Mouse (Mus musculus) neural tube, embryonic 14.5 days (tissue): ENCODE results near the gene Zfp711. TPM values are rescaled to one million over a fixed set of nuclear protein-coding genes. Genes with fewer than 3 reads are reported as not detected.

Source experiments
- ATAC-seq: fragments of 200-750 bp; cut with Nextera tagmentation; 2 replicates; pipeline ENCODE4 v1.8.0; 2017; ENCODE audit warnings: low read depth, mild to moderate bottlenecking, moderate TSS enrichment, moderate library complexity
- H3K27ac ChIP-seq: fragments of 300-500 bp; sonication (generic); 2 replicates; pipeline ENCODE4 v1.5.1; 2014; ENCODE audit warnings: low read depth, mild to moderate bottlenecking, control low read depth, low read length, moderate library complexity, mixed read lengths
- H3K27me3 ChIP-seq: fragments of 300-500 bp; sonication (generic); 2 replicates; pipeline ENCODE4 v1.6.1; 2014; ENCODE audit warnings: low read length; ENCODE audit not compliant: control insufficient read depth, insufficient read depth
- H3K36me3 ChIP-seq: fragments of 300-500 bp; sonication (generic); 2 replicates; pipeline ENCODE4 v1.6.1; 2014; ENCODE audit warnings: low read length, mixed read lengths; ENCODE audit not compliant: control insufficient read depth, insufficient read depth
- H3K4me1 ChIP-seq: fragments of 300-500 bp; sonication (generic); 2 replicates; pipeline ENCODE4 v1.6.1; 2014; ENCODE audit warnings: low read length; ENCODE audit not compliant: control insufficient read depth, insufficient read depth
- H3K4me2 ChIP-seq: fragments of 300-500 bp; sonication (generic); 2 replicates; pipeline ENCODE4 v1.6.1; 2014; ENCODE audit warnings: mild to moderate bottlenecking, low read depth, low read length, control low read depth
- H3K4me3 ChIP-seq: fragments of 300-500 bp; sonication (generic); 2 replicates; pipeline ENCODE4 v1.5.1; 2014; ENCODE audit warnings: low read depth, low read length, control low read depth, mixed read lengths
- H3K9ac ChIP-seq: fragments of 300-500 bp; sonication (generic); replicated peaks from 2 replicates; pipeline ENCODE4 v1.6.1; 2014; ENCODE audit warnings: low read depth, mild to moderate bottlenecking, control low read depth, low read length, mixed read lengths
- H3K9me3 ChIP-seq: fragments of 300-500 bp; sonication (generic); 2 replicates; pipeline ENCODE4 v1.6.1; 2016; ENCODE audit warnings: low read length; ENCODE audit not compliant: control insufficient read depth
- WGBS: fragments of 180-500 bp; shearing (Covaris S2); extraction: QIAGEN DNeasy Blood & Tissue Kit; methylation state at CpG from one replicate; pipeline ENCODE4 v1.1.7; 2014; 5-methylcytosine and 5-hydroxymethylcytosine counted together
- polyA plus RNA-seq: library from polyadenylated mRNA; unstranded; fragments of >200 nt; fragmentation: Nextera tagmentation; extraction: Ambion mirVana; gene quantifications from 2 replicates; pipeline ENCODE4 v1.2.1, GENCODE M21; 2014

Zfp711 gene
- polyA plus RNA-seq, result 45.5 and 49.7 TPM in 2 replicates

DNA sequence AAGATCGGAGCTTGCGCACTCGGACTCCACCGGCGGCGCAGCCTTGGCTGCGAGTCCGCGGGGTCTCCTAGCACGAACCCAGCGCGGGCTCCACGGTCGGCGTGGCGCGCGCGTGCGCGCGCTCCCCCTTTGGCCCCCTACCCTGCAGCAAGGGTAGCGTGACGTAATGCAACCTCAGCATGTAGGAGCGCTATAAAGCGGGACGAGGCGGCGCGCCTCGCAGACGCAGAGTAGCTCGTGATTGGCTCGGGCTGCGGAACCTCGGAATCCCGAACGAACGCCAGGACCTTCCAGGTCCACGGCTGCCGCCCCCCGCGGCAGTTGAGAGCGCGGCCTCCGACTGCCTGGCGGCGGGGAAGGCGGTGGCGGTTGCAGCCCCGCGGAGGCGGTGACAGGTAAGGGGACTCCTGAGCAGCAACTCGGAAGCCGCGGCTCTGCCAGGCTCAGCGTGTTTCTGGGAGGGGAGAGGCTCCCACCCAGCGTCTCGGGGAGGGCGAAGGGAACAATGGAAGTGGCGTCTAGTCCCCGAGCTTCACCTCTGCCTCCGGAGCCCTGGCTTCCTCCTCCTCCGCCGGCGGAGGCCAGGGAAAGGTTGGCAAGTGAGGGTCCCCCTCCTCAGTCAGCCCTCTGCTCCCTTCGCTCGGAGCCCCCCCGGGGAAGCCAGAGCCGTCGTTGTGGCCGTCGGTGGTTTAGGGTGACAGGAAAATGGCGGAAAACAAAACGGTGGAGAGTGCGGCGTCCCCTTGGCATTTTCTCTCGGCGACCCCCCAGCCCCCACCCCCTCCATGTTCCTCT is at the start of gene Zfp711:
TSS of gene Zfp711 (plus strand) at position 16 of the 795 bp plus-strand sequence.
- Histone ChIP-seq H3K4me3 (peak within 1 kb of the TSS; percentile 61), H3K9ac (peak within 1 kb of the TSS; percentile 81), H3K36me3 (no peaks in the 10 kb centered on the region), H3K27ac (peak within 1 kb of the TSS; percentile 90), H3K9me3 (no peaks in the 10 kb centered on the region), H3K27me3 (no peaks in the 10 kb centered on the region), H3K4me2 (peak within 1 kb of the TSS; percentile 42), H3K4me1 (no peaks in the 10 kb centered on the region)
- 14% methylated on average over 52 of the region's 79 CpGs for whole genome bisulfite sequencing
- peak; percentile 98 for ATAC-seq

DNA sequence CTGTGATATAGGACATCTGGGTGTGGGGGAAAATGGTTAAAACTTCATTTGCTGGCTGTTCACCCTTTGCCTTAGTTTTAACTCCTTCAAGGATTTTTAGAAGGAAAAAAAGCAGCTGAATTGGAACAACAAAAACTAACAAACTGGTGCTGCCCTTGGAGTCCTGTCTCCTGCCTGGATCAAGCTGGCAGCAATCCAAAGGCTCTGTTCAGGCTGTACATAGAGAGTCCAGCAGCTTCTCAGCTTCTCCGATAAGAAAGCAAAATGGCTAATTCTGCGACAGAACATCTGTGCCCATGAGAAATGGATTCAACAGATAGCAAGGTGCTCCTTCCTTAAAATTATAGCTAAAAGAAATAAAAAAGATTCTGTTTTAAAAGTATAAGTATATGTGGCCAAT is 32.6 kb upstream of the Zfp711 start:
- no peaks in the 10 kb centered on the region for H3K4me1 ChIP-seq
- H3K4me2 ChIP-seq, result no peak overlapping the region
- H3K4me3 ChIP-seq, result no peak overlapping the region
- H3K27me3 ChIP-seq, result no peaks in the 10 kb centered on the region
- no peaks in the 10 kb centered on the region for H3K9me3 ChIP-seq
- ATAC-seq, result no peak
- no peaks in the 10 kb centered on the region for H3K36me3 ChIP-seq
- no peak overlapping the region for H3K9ac ChIP-seq
- H3K27ac ChIP-seq, result no peak overlapping the region
- WGBS, result 74% methylated on average over 2 of the region's 2 CpGs

DNA sequence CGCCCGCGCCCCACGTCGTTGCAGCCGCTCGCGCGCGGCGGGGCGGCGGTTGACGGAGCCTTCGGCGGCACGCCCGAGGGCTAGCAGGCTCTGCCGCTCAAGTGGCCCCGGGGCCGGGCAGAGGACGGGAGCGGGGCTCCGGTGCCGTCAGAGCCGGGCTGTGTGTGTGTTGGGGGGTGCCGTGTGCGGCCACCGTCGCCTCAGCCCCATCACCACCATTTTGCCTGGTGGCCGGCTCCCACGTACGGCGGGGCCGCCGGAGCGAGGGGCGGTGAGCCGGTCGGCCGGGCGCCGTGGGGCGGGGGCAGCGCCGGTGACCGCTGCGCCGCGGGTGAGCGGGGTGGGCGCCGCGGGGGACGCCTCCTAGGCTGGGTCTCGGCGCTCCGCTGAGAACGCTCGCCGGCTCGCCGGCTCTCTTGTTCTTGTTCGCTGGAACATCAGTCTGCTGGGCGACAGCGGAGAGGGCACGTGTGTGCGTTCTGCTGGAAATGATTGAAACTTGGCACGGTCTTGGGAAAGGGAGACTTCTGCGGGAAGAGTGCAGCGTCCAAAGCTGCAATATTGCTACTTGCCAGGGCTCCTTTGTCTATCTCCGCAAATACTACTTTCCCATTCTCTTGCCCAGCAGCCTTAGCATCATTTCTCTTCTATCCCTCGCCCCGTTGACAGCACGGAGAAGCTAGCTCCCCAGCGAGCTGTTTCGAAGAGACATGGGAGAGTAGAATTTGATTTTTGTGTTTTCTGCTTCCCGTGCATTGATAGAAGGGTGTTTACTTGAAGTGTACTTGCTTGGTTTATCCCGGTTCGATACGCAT is 1.2 kb downstream of the Zfp711 start:
- peak overlapping the region; percentile 81 for H3K9ac ChIP-seq
- peak overlapping the region; percentile 42 for H3K4me2 ChIP-seq
- H3K4me1 ChIP-seq, result no peaks in the 10 kb centered on the region
- H3K36me3 ChIP-seq, result no peaks in the 10 kb centered on the region
- WGBS, result 25% methylated on average over 30 of the region's 81 CpGs
- H3K9me3 ChIP-seq, result no peaks in the 10 kb centered on the region
- peak overlapping the region; percentile 90 for H3K27ac ChIP-seq
- H3K4me3 ChIP-seq, result peak overlapping the region; percentile 61
- H3K27me3 ChIP-seq, result no peaks in the 10 kb centered on the region
- ATAC-seq, result peak; percentile 71

DNA sequence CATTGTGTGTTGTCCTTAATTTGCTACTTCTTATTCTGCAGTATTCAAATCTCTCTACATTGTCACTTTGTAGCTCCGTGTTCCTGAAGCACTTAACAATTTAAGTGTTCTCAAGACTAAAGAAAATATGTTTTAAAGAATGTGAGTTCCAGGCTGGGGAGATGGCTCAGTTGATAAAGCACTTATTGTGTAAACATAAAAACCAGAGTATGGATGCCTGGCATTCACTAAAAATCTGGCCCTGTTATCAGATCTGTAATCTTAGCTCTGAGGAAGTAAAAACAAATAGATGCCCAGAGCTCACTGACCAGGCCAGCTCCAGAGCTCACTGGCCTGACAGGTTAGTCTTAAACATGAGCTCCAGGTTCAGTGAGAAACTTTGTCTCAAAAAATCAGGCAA is 75.2 kb downstream of the Zfp711 start:
- Histone ChIP-seq H3K4me1 (no peaks in the 10 kb centered on the region), H3K9ac (no peak overlapping the region), H3K4me3 (no peak overlapping the region), H3K9me3 (no peaks in the 10 kb centered on the region), H3K36me3 (no peaks in the 10 kb centered on the region), H3K27me3 (no peaks in the 10 kb centered on the region), H3K4me2 (no peak overlapping the region), H3K27ac (no peak overlapping the region)
- WGBS, result 57% methylated on average over 1 of the region's 1 CpGs
- no peak for ATAC-seq

DNA sequence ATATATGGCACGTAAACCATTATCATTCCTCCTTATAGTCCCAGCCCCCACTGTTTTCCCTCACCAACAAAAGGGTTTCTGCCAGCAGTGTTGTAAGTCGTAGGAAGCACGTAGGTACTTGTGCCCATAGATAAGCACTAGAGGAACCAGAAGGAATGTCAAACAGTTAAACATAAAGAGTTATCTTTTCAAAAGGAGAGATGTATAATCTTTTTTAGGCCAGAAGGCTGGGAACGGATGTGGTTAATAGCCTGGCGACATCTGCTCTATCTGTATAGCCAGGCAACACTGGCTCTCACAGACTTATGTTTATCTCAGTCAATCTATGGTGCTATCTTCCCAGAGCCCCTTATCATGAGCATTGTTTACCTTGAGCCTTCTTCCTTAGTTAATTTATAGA is 80.3 kb downstream of the Zfp711 start:
- Histone ChIP-seq H3K4me3 (no peak overlapping the region), H3K27ac (no peak overlapping the region), H3K4me1 (no peaks in the 10 kb centered on the region), H3K4me2 (no peak overlapping the region), H3K27me3 (no peaks in the 10 kb centered on the region), H3K9me3 (no peaks in the 10 kb centered on the region), H3K36me3 (no peaks in the 10 kb centered on the region), H3K9ac (no peak overlapping the region)
- 75% methylated on average over 5 of the region's 5 CpGs for WGBS
- no peak for ATAC-seq

Other genes starting within 250 kb of the Zfp711 start
- gene Satl1, start 193.7 kb upstream of the Zfp711 start, polyA plus RNA-seq, result not detected in 2 replicates
- gene 2010106E10Rik, start 105.3 kb upstream of the Zfp711 start, polyA plus RNA-seq, result not detected in 2 replicates
- 0.33 and 0.43 TPM in 2 replicates for gene Pof1b, start 98.1 kb downstream of the Zfp711 start, polyA plus RNA-seq